ENCODE assay signal across 9 mouse cellular contexts in genomic region chr8:61499035-61499434, GRCm38 (mm10). TPM values are rescaled to one million over a fixed set of nuclear protein-coding genes. Genes with fewer than 3 reads are reported as not detected.
DNase-seq lines count a peak whose midpoint lies in the region; ATAC-seq and TF ChIP-seq lines count a peak whose summit lies in the region.
"Had no signal": no experiment of that assay in that cellular context is flagged by ENCODE, and none has a peak within 500 bp of the region (broad histone marks: within the 10 kb centered on the region; RNA-seq: fewer than 3 reads in every experiment).

No protein-coding gene starts in this region.

- H3K27me3 ChIP-seq in liver, postnatal 0 days (ENCODE audit: insufficient read depth, low read length), result no peaks in the 10 kb centered on the region
- H3K27me3 ChIP-seq in liver, embryonic 11.5 days (replicated peaks; ENCODE audit: control insufficient read depth, insufficient read depth, low read length), result no peaks in the 10 kb centered on the region
- no peaks in the 10 kb centered on the region for H3K27me3 ChIP-seq in kidney, embryonic 14.5 days (ENCODE audit: control insufficient read depth, insufficient read depth, low read length)
- no peaks in the 10 kb centered on the region for H3K27me3 ChIP-seq in small intestine, adult 2 months (ENCODE audit: control insufficient read depth, insufficient read depth, low read length)
- H3K27me3 ChIP-seq: neural tube, embryonic 13.5 days had no signal

- no peak overlapping the region for H3K4me3 ChIP-seq in liver, postnatal 0 days (ENCODE audit: low read depth, low read length)
- no peak overlapping the region for H3K4me3 ChIP-seq in liver, embryonic 11.5 days (ENCODE audit: low read depth, low read length)
- H3K4me3 ChIP-seq in kidney, embryonic 14.5 days (ENCODE audit: low read length), result no peak overlapping the region
- H3K4me3 ChIP-seq in small intestine, adult 2 months (ENCODE audit: low read depth, low read length), result no peak overlapping the region
- H3K4me3 ChIP-seq: neural tube, embryonic 13.5 days had no signal

- TF ChIP-seq POLR2A in small intestine, adult 2 months (IDR thresholded peaks at IDR 0.05; ENCODE audit: low read depth, low read length), result no peak

- no peaks in the 10 kb centered on the region for H3K4me1 ChIP-seq in liver, postnatal 0 days (ENCODE audit: insufficient read depth)
- H3K4me1 ChIP-seq in liver, embryonic 11.5 days (replicated peaks; ENCODE audit: control insufficient read depth, insufficient read depth, low read length), result no peaks in the 10 kb centered on the region
- no peaks in the 10 kb centered on the region for H3K4me1 ChIP-seq in kidney, embryonic 14.5 days (ENCODE audit: control insufficient read depth, insufficient read depth, low read length)
- no peaks in the 10 kb centered on the region; the same call in 1 of the 2 replicates for H3K4me1 ChIP-seq in small intestine, adult 2 months (ENCODE audit: control insufficient read depth, insufficient read depth, insufficient read length, low read length)
- H3K4me1 ChIP-seq: neural tube, embryonic 13.5 days had no signal

- ATAC-seq in liver, postnatal 0 days, result no peak
- no peak for ATAC-seq in liver, embryonic 11.5 days (replicated peaks; ENCODE audit: low FRiP score)
- ATAC-seq in kidney, embryonic 14.5 days (ENCODE audit: low FRiP score, low TSS enrichment), result peak; percentile 39; the same call in 1 of the 2 replicates

- H3K27ac ChIP-seq in liver, postnatal 0 days (ENCODE audit: low read depth), result no peak overlapping the region
- H3K27ac ChIP-seq in liver, embryonic 11.5 days (ENCODE audit: low read depth, low read length), result no peak overlapping the region
- H3K27ac ChIP-seq in kidney, embryonic 14.5 days (ENCODE audit: low read depth, low read length), result no peak overlapping the region
- no peak overlapping the region for H3K27ac ChIP-seq in small intestine, adult 2 months (ENCODE audit: insufficient read depth, low read depth, low read length)
- H3K27ac ChIP-seq: neural tube, embryonic 13.5 days had no signal

- peak; percentile 55 for TF ChIP-seq CTCF in liver, postnatal 0 days (IDR thresholded peaks at IDR 0.05; ENCODE audit: low read depth)
- peak; percentile 48; the same call in 1 of the 2 replicates for TF ChIP-seq CTCF in small intestine, adult 2 months (IDR thresholded peaks at IDR 0.05; ENCODE audit: extremely low read depth, insufficient read length, insufficient replicate concordance, low read depth, low read length)

- H3K9ac ChIP-seq in liver, postnatal 0 days (replicated peaks), result no peak overlapping the region
- H3K9ac ChIP-seq in liver, embryonic 11.5 days (ENCODE audit: low read depth, low read length), result no peak overlapping the region
- no peak overlapping the region for H3K9ac ChIP-seq in kidney, embryonic 14.5 days (ENCODE audit: low read depth, low read length)
- H3K9ac ChIP-seq: neural tube, embryonic 13.5 days had no signal

- peaks cover 13% of the 10 kb centered on the region for H3K36me3 ChIP-seq in liver, postnatal 0 days (replicated peaks; ENCODE audit: insufficient read depth, low read length)
- no peaks in the 10 kb centered on the region; the same call in 1 of the 2 replicates for H3K36me3 ChIP-seq in liver, embryonic 11.5 days (ENCODE audit: control insufficient read depth, insufficient read depth, low read length)
- peaks cover 7% of the 10 kb centered on the region; the same call in 1 of the 2 replicates for H3K36me3 ChIP-seq in kidney, embryonic 14.5 days (ENCODE audit: control insufficient read depth, insufficient read depth, low read length)
- peaks cover 13% of the 10 kb centered on the region for H3K36me3 ChIP-seq in small intestine, adult 2 months (ENCODE audit: control insufficient read depth, insufficient read depth, low read length)

- WGBS in liver, postnatal 0 days (ENCODE audit: insufficient replicate concordance), result 80% methylated on average over 4 of the region's 4 CpGs
- 74% methylated on average over 4 of the region's 4 CpGs for WGBS in liver, embryonic 11.5 days
- 64% methylated on average over 4 of the region's 4 CpGs for whole genome bisulfite sequencing in kidney, embryonic 14.5 days
- 51% methylated on average over 4 of the region's 4 CpGs for WGBS in small intestine, adult 2 months

- TF ChIP-seq EP300 in liver, postnatal 0 days (IDR thresholded peaks at IDR 0.05; ENCODE audit: low read depth), result no peak

- no peak overlapping the region for H3K4me2 ChIP-seq in liver, postnatal 0 days (ENCODE audit: low read depth, low read length)
- no peak overlapping the region for H3K4me2 ChIP-seq in liver, embryonic 11.5 days
- no peak overlapping the region for H3K4me2 ChIP-seq in kidney, embryonic 14.5 days (replicated peaks; ENCODE audit: low read depth, low read length)
- H3K4me2 ChIP-seq: neural tube, embryonic 13.5 days had no signal

- peak; percentile 57 to 65 for DNase-seq in cerebellum, postnatal 10 days
- no peak for DNase-seq in cerebellum, adult 8-10 months
- DNase-seq in liver, postnatal 0 days, result no peak
- no peak for DNase-seq in liver, embryonic 11.5 days (ENCODE audit: low spot score)
- DNase-seq in thymus, adult 18-20 months, result no peak
- no peak for DNase-seq in right cerebral cortex, postnatal 10 days (ENCODE audit: low spot score in 2 of 2)

- H3K9me3 ChIP-seq in liver, postnatal 0 days (ENCODE audit: low read length), result no peaks in the 10 kb centered on the region
- no peaks in the 10 kb centered on the region for H3K9me3 ChIP-seq in liver, embryonic 11.5 days (ENCODE audit: control insufficient read depth, low read length)
- H3K9me3 ChIP-seq in kidney, embryonic 14.5 days (ENCODE audit: control insufficient read depth, low read length), result no peaks in the 10 kb centered on the region
- H3K9me3 ChIP-seq: neural tube, embryonic 13.5 days had no signal

RNA-seq across cellular contexts. Expression of gene Cbr4, which starts 11.5 kb away (rescaled TPM):
- 54.8 and 56.9 TPM in 2 replicates for polyA plus RNA-seq in liver, postnatal 0 days (2015; fragmentation: Nextera tagmentation; extraction: Ambion mirVana)
- polyA plus RNA-seq in liver, embryonic 11.5 days (2014; fragmentation: Nextera tagmentation; extraction: Ambion mirVana), result 33.3 and 37.3 TPM in 2 replicates
- 30.6 and 40.2 TPM in 2 replicates for polyA plus RNA-seq in kidney, embryonic 14.5 days (2014; fragmentation: Nextera tagmentation; extraction: Ambion mirVana)
- 0.83 and 1.4 TPM in 2 replicates for polyA plus RNA-seq in small intestine, adult 2 months (2012; rRNA removed)

Comparison
In these comparisons a context has a peak if more than half of its experiments do, and no peak if none do; other contexts are left out.
1. DNase-seq: peak in cerebellum, postnatal 10 days (2 of 2); none in cerebellum, adult 8-10 months (single experiment), liver, postnatal 0 days (single experiment), liver, embryonic 11.5 days (single experiment), thymus, adult 18-20 months (0 of 2) and right cerebral cortex, postnatal 10 days (0 of 2).
2. RNA of gene Cbr4, which starts 11.5 kb away (polyA plus RNA-seq): 54.8 to 56.9 TPM in liver, postnatal 0 days, 33.3 to 37.3 TPM in liver, embryonic 11.5 days and 30.6 to 40.2 TPM in kidney, embryonic 14.5 days; 0.83 to 1.4 TPM in small intestine, adult 2 months; every median in the first group is over 10 times any median in the second.